Mouse (Mus musculus): ENCODE results near the gene Svep1. TPM values are rescaled to one million over a fixed set of nuclear protein-coding genes. Genes with fewer than 3 reads are reported as not detected.

Svep1 gene
- under 1 TPM; 0.64 to 0.72 TPM for total RNA-seq (2021)
- long read RNA-seq, experiment 1: 0 reads
- long read RNA-seq, experiment 2, partial matches to known transcripts: 1 of 1 reads
- long read RNA-seq, experiment 2, other reads (novel, unspliced or antisense): 0 of 1 reads

- DNase-seq (ENCODE audit: low spot score in 2 of 2): no peak
- H3K4me3 ChIP-seq: peak within 1 kb of the TSS; percentile 57
Observed at GRCm38 (mm10) chr4:58206115-58206945, at the start of gene Svep1. Gene Svep1, minus strand, starts transcription at chr4:58206859.

GRCm38 (mm10) chr4:58253410-58253809, 46.8 kb upstream of the Svep1 start:
- H3K4me3 ChIP-seq: no peak overlapping the region
- H3K27ac ChIP-seq: no peak overlapping the region
- TF ChIP-seq CTCF (conservative IDR thresholded peaks at IDR 0.05): peak; percentile 74
- peak; percentile 50 to 67 for DNase-seq (ENCODE audit: low spot score in 2 of 2)

More at GRCm38 (mm10) chr4:58206115-58206945, at the start of gene Svep1:
- peak; percentile 16; the same call in 1 of the 2 replicates for TF ChIP-seq CTCF (conservative IDR thresholded peaks at IDR 0.05)
- no peak within 1 kb of the TSS for H3K27ac ChIP-seq

DNA sequence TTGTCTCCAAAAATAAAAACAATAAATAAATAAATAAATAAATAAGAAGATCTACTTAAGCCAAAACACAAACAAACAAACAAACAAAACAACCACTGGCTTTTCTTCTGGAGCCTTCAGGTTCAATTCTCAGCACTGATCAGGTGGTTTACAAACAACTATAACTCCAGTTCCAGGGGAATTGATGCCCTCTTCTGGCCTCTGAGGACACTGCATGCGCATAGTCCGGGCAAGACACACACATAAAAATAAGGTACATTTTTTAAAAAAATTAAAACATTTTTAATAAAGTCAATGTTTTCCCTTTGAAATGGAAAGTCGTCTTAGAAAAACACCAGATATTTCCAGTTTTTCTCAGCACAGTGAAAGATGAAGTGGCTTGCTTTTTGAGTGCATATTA, 45.7 kb upstream of the Svep1 start:
- TF ChIP-seq CTCF (conservative IDR thresholded peaks at IDR 0.05): peak; percentile 52
- H3K4me3 ChIP-seq: no peak overlapping the region
- no peak overlapping the region for H3K27ac ChIP-seq
- no peak for DNase-seq (ENCODE audit: low spot score in 2 of 2)

DNA sequence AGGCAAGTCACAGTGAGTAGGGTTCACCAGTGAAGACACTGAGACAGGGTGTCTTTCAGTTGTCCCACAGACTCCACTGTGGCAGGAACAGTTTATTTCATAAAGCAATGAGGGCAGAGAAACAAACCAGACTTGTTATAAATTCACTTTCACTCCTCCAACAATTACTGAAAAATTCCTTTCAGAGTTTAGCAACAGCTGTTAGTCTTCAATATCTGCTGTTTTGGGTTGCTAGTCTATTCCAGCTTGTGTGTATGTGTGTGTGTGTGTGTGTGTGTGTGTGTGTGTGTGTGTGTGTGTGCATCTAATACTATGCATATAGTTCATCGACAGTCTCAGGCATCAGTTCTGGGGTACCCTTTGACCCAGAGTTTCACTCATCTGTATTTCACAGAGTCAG, 38.9 kb upstream of the Svep1 start:
- H3K4me3 ChIP-seq: no peak overlapping the region
- no peak for TF ChIP-seq CTCF (conservative IDR thresholded peaks at IDR 0.05)
- no peak for DNase-seq (ENCODE audit: low spot score in 2 of 2)
- H3K27ac ChIP-seq: no peak overlapping the region

GRCm38 (mm10) chr4:58240416-58240815, 33.8 kb upstream of the Svep1 start:
- Histone ChIP-seq H3K27ac (no peak overlapping the region), H3K4me3 (no peak overlapping the region)
- no peak for DNase-seq (ENCODE audit: low spot score in 2 of 2)
- TF ChIP-seq CTCF (conservative IDR thresholded peaks at IDR 0.05): no peak

DNA sequence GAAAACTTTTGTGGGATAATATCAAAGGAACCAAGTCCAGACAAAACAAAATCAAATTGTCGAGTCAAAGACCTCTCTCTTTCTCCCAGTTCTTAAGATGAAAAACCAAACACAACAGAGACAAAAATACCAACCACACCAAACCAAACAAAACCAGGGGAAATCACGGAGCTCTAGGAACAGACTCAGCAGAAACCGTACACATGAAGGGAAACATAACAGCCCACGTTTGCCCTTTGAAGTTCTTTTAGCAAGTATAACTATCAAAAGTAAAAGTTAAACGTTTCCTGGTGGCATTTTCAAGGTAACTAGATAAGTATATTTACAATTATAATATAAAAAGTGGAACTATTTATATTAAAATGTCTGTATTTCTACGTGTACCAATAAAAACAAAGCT, 29.2 kb upstream of the Svep1 start:
- no peak for DNase-seq (ENCODE audit: low spot score in 2 of 2)
- no peak overlapping the region for H3K27ac ChIP-seq
- no peak for TF ChIP-seq CTCF (conservative IDR thresholded peaks at IDR 0.05)
- no peak overlapping the region for H3K4me3 ChIP-seq

DNA sequence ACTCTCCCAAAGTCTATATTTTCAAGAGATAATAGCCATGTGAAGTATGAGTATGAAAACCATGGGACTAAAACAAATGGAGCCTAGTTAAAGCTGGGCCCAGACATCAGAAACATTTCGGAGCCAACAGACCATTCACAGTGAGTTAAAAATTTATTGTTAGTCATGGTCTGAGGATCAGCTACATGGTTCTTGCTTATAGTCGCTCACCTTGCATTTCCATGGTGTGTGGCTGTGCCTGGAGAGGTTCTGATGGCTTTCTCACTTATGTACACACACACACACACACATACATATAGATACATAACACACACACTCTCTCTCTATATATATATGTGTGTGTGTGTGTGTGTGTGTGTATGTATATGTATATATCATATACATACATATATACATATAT, 16.8 kb upstream of the Svep1 start:
- Histone ChIP-seq H3K27ac (no peak overlapping the region), H3K4me3 (no peak overlapping the region)
- no peak for TF ChIP-seq CTCF (conservative IDR thresholded peaks at IDR 0.05)
- no peak for DNase-seq (ENCODE audit: low spot score in 2 of 2)

DNA sequence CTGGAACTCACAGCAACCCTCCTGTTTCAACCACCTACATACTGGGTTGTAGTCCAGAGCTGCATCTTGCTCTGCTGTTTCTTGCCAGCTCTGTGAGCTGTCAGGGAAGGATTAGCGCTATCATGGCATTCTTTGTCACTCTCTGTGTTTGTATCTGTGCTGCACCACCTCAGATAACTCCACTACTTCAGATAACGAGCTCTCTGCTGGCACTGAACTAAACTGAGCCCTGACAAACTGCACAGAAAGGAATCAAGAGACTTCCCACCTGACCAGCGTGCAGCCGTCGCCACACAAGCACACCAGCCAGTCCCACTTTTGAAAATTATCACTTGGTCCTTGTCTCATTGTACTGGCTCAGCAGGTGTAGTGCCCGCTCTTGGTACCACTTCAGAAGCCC, 4.7 kb upstream of the Svep1 start:
- no peak for DNase-seq (ENCODE audit: low spot score in 2 of 2)
- TF ChIP-seq CTCF (conservative IDR thresholded peaks at IDR 0.05): no peak
- Histone ChIP-seq H3K4me3 (no peak overlapping the region), H3K27ac (no peak overlapping the region)

- no peak overlapping the region for H3K4me3 ChIP-seq
- H3K27ac ChIP-seq: no peak overlapping the region
- DNase-seq (ENCODE audit: low spot score in 2 of 2): no peak
- TF ChIP-seq CTCF (conservative IDR thresholded peaks at IDR 0.05): peak; percentile 66
Observed at GRCm38 (mm10) chr4:58210557-58211090, 4.0 kb upstream of the Svep1 start.

DNA sequence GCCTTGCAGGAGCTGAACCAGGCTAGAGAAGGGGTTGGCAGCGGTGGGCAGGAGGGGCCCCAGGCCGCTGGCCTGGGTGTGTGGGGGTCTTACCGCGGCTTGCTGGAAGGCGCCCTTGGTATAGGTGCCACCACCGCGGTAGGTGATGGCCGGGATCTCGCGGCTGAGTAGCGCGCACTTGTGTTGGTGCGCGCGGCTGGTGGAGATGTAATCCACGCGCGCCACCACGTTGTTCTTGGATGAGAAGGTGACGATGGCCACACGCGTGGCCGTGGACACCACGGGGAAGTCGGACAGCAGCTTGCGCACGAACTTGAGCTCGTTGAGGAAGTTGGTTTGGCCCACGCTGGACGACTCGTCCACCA, 927 bp downstream of the Svep1 start:
- Histone ChIP-seq H3K4me3 (peak overlapping the region; percentile 57), H3K27ac (no peak overlapping the region)
- no peak for DNase-seq (ENCODE audit: low spot score in 2 of 2)
- TF ChIP-seq CTCF (conservative IDR thresholded peaks at IDR 0.05): no peak

- no peak overlapping the region for H3K27ac ChIP-seq
- DNase-seq (ENCODE audit: low spot score in 2 of 2): no peak
- TF ChIP-seq CTCF (conservative IDR thresholded peaks at IDR 0.05): no peak
- no peak overlapping the region for H3K4me3 ChIP-seq
Observed at GRCm38 (mm10) chr4:58201703-58202102, 5.0 kb downstream of the Svep1 start.

DNA sequence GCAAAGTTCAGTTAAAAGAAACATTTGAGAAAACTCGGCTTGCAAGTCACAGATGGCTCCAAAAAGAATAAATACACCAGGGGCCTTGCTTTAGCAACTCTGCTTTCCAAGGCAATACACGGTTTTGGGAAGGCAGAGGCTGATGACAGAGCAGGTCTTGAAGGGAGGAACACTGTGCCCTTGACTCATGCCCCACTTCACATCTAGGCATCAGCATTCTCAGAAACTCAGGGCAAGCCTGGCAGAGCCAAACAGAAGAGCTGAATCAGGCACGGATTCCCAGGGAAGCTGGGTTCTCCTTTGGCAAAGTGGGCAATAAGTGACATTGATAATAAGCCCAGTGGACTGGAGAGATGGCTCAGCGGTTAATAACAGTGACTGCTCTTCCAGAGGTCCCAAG, 5.8 kb downstream of the Svep1 start:
- H3K27ac ChIP-seq: no peak overlapping the region
- TF ChIP-seq CTCF (conservative IDR thresholded peaks at IDR 0.05): no peak
- H3K4me3 ChIP-seq: no peak overlapping the region
- DNase-seq (ENCODE audit: low spot score in 2 of 2): no peak

- no peak for DNase-seq (ENCODE audit: low spot score in 2 of 2)
- no peak overlapping the region for H3K4me3 ChIP-seq
- TF ChIP-seq CTCF (conservative IDR thresholded peaks at IDR 0.05): no peak
- no peak overlapping the region for H3K27ac ChIP-seq
Observed at GRCm38 (mm10) chr4:58197230-58197629, 9.4 kb downstream of the Svep1 start.

DNA sequence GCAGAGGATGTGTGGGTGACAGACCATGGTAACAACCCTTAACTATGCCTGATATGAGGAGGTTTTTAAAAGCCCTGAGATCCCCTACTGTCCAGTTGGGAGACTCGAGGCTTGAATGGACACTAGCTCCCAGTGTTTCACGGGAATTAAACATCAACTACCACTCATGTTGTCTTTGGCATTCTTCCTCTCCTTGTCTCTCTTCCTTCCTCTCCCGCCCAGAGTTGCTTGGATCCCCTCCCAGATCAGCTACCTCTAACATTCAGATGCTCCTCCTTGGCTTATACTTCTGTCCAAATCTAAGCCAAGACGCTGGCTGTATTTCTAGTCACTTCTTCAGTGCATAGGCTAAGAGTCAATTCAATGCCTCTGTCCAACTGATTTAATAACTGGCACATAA, 9.9 kb downstream of the Svep1 start:
- DNase-seq (ENCODE audit: low spot score in 2 of 2): no peak
- TF ChIP-seq CTCF (conservative IDR thresholded peaks at IDR 0.05): no peak
- Histone ChIP-seq H3K4me3 (no peak overlapping the region), H3K27ac (no peak overlapping the region)
